Mouse (Mus musculus) thymus, postnatal 0 days (tissue): Measurements from ENCODE around the gene Nell1. TPM values are rescaled to one million over a fixed set of nuclear protein-coding genes. Genes with fewer than 3 reads are reported as not detected.

Experiments used
- DNase-seq: peaks from one replicate; pipeline ENCODE4 v3.0.0-alpha.2; 2015; ENCODE audit warnings: low spot score
- polyA plus RNA-seq: library from polyadenylated mRNA; unstranded; fragments of >200 nt; fragmentation: Nextera tagmentation; extraction: Ambion mirVana; gene quantifications from 2 replicates; pipeline ENCODE4 v1.2.1, GENCODE M21; 2015

The Nell1 gene
- polyA plus RNA-seq, 1 experiment from 2014 or later = 0.10 TPM

DNA sequence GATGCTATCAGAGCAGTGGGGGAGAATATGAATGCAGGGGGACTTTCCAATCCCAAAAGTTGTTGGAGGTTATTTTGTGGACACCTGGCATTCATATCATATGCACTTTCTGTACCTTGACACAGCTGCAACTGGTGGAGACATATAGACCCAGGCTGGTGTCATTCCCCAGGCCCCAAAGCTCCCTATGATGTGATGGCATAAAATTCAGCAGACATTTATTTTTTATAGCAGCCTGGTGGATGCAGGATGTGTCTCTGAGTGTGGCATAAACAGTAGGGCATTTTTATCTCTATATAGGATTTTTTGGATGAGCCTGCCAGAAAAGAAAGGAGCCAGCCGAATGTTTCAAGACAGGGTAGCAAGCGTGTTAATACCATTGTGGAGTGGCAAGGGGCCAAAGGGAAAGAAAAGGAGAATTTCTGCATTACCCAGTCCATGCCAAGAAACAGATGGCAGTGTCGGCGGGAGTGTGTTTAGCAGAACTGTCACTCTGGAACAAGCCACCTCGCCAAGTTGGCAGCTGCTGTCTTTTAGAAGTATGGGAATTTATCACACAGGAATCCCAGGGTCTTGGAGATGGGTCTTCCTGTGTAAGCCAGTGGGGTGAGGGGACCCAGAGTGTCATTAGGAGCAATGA, 267.1 kb downstream of the Nell1 start:
- DNase-seq = no peak

DNA sequence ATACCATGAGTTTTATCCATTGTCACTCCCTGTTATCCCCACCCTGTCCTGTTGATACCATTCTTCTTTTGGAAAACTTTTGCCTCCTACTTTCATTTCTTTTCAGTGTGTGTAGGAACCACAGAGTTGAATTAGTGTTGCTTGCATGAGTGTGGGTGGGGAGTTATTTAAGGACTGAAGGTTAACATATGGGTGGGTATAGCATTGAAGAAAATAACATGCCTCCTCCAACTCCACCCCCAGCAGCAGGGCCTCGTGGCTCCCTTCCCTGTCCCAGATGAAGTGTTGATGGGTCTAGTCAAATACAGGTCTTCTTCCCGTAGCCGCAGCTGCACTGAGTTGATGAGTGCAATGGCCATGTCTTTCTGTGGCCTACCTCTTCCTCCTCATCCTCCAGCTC, 278.5 kb downstream of the Nell1 start:
- no peak for DNase-seq

DNA sequence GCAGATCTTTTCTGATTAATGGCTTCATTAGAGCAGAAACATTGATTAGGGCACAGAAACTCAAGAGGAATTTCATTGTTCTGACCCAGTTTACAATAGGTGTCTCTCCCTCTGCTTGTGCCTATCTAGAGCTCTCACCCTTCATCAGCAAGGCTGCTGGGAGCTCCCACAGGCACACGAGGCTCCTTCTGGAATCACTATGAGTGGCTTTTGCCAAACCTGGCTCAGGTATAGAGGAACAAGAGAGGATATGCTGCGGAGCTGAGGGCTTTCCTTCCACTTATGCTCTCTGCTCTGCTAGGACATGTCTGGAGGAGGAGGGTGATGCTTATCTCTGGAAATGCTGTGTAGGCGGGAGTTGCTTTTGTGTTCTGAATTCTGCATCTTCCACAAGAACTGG, 285.4 kb downstream of the Nell1 start:
- DNase-seq = no peak

DNA sequence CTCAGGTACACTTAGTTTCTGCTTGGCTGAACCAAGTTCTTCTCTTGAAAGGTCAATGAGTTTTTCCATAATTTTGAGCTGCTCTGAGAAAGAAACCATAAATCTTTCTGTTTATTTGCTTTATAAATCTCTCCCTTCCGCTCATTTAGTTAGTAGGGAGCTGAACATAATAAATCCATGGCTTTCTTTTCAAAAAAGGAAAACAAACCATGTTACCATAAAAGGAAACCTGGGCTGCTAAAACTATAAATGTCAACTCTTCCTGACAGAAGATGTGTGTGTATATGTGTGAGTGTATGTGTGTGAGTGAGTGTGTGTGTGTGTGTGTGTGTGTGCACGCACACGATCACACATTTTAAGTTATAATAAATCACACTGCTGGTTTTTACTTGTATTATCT, 320.8 kb downstream of the Nell1 start:
- DNase-seq = no peak

DNA sequence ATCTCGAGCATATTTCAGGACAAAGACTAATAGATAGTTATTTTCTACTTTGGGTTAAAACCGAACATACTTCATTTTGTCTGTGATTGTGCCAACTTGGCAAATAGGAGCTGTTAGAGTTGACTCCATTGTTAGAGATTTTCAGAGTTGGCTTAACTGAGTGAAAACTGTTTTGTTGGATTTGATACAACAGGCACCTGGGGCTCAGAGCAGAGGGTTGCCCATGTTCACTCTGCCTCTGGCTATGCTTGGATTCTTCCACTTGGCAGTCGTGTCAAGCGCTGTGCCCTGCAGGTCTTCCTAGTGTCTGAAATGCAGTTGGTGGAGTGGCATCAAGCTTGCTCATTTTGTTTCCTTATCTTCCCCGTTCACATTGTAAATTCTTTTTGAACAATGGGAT, 363.6 kb downstream of the Nell1 start:
- DNase-seq = no peak

DNA sequence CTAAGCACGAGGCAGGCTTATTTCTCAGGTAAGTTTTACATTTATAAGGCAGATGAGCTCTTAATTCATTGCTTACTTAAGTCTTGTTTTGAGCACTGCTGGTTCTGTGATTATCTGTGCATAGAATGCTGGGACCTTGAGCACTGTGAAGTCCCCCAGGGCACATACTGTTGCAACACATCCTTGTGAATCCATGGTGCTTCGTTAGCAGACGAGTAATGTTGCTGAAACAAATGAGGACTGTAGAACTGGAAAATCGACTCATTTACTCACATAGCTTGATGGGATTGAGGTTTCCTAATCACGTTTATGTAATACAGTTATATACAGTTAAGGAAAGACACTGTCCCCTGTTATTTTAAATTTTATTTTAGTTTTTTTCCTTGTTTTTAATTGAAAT, 364.1 kb downstream of the Nell1 start:
- DNase-seq = no peak

DNA sequence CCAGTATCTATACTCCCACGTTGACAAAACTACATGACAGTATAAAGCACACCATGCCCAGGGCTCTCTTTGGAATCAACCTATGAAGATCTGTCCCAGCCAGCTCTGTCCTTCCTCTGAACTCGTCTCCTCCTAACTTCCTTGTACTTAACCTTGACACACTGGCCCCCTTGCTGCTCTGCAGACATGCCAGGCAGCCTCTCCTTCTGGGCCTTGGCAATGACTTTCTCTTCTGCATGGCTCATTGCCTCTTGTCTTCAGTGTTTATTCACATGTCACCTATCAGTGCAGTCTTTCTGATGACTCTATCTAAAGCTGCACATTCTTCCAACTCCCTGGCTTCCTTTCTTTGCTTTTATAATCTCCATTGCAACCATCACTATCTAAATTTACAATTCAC, 376.9 kb downstream of the Nell1 start:
- DNase-seq = no peak

DNA sequence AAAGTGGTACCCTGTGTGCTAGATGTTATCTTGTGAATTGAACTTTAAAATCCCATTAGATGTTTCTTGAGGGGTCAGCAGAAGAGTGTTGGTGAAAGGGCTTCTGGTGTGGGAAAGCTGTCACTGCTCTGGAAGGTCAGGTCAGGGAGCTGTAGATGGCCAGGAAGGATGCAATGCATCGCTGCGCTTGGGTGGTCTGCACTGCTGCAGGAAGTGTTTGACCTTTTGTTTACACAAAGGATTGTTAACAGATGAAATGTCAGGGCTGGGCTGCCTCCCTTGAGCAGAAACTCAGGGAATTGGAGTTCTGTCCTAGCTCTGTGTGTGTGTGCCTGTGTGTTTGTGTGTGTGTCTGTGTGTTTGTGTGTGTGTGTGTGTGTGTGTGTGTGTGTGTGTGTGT, 382.5 kb downstream of the Nell1 start:
- no peak for DNase-seq

DNA sequence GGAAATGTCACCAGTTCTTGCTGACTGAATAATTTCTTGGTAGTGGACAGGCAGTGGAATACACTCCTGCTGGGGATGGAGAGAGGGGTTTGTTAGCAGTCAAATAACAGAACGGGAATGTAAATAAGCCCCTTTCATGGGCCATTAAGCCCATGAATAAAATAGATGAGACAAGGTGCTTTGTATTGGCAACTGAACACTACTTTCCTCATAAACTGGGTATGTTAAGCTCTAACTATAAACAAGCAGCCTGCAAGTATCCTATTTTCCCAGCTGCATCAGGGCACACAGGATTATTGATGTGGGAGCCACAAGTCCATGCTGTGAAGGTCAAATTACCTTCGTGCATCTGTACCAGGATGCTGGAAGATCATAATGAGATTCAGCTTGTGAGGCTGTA, 387.4 kb downstream of the Nell1 start:
- no peak for DNase-seq

DNA sequence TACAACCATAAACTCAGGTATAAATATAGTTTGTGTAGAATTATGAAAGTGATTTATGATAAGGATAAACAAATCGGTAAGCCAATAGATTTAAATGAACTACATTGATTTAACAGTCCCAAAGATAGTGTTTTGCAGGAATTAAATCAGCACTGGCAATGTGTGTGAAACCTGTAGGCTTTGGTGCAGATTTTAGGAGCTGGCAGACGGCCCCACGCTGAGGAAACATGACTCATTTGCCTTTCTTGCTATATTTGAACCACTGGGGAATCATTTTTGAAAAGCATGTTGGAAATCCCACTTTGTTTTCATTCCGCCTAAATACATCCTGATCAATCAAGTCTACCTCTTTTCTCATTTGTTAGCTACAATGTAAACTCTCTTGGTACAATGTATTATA, 400.2 kb downstream of the Nell1 start:
- no peak for DNase-seq

DNA sequence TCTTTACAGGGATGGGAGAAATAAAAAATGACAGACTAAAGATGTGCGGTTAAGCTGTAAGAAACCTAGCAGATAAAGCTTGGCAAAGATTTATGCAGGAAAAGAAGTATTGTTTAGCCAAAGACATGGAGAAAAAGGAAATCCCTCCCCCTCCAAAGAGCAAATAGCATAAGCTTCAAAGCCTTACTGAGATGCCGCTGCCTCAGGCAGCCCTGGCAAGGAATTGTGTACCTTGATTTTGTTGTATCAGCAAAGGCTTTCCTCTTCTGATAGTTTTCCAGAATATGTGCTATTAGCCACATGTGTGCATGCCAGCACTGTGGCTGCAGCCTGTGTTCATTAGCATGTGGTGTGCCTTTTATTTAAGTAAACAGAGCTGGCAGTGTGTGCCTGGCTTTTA, 435.8 kb downstream of the Nell1 start:
- no peak for DNase-seq

DNA sequence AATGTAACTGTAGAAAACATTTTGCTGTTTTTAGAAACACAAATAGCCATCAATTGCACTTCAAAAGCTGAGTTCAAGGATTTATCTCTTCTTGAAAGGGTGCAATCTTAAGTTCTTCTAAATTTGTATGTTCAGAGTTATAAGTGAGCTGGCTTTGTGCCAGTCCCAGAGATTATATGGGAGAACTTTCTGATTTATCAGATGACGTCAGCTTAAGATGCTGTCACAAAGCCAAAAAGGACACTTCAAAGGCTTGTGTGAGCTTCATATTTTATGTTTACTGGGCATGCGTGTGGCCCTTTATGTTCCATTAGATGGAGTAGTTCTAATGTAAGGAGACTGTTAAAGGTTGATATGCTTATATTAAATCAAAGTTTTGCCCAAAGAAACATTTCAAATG, 445.3 kb downstream of the Nell1 start:
- no peak for DNase-seq

DNA sequence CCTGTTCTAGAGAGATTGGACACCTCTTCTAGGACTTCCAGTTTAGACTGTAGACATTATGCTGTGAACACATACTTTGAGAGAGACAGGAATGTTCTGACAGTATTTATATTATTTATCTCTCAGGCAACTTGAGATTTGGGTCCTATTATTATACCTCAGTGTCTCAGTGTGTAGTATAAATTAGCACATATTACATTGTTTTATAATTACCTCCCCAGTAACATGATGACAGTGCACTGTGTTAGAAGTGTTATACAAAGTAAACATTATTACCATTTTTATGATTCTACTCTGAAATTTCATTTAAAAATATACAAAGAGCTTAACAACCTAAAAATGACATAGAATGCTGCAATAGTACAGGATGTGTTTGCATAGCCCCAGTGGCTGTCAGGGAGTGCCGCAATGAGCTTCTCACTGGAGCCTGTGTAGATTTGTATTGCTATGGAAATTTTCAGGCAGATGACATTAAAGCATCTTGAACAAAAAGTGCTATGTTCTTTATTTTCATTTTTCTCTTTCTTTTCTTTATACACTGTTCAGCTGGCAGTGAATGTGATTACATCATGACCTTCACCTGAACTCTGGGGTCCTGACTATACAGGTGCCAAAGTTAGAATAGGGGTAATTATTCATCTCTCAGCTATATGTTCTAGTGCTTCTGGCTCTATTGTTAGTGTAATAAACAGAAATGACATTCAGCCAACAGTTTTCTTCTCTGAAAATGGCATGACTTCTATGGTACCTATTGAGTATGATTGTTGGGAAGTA, 447.9 kb downstream of the Nell1 start:
- no peak for DNase-seq

DNA sequence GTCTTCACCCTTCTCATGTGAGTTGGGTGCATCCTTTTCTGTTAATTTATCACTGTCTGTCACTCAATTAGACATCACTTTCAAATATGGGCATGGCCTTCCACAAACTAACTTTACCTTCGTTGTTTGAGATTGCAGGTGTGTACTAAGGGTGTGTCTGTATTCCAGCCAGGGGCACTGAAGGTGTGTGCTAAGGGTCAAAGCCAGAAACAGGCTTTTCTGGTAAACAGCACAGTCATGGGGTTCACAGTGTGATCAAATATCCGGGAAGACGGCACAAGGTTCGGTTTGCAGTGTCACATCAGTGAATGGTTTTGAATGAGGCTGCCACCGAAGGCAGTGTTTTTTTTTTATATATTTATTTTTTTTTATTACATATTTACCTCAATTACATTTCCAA, 455.1 kb downstream of the Nell1 start:
- no peak for DNase-seq

DNA sequence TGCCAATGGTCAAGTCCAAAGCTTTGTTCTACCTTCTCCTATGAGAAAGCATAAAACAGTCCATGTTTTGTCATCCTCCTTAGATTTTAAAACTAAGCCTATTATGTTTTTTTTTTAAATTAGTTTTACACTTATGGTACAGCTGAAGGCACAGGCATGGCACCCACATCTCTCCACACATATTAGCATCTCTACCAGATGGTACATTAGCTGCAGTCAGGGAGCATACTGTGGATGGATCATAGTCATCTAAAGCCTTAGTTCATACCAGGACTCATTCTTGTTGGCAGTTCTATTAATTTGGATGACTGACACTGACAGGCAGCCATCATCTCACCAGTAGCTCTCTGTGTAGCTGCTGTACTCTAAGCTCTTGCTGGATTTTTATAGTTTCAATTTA, 466.6 kb downstream of the Nell1 start:
- no peak for DNase-seq

DNA sequence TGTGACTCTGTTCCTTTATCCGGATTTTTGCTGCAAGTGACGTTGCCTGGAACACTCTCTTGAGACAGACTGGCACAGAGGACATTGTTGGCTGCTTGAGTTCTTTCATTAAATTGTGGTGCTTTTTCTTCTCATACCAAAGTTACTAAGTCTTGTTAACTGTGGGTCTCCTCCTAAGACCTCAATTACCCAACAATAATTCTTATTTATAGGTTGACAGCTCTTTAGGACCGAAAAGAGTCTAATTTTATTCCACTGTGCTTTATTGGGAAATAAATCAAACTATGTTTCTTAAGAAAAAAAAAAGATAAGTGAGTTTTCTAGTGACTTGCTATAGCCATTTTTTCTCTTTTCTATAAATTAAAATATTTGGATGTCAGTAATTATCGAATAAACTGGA, 472.7 kb downstream of the Nell1 start:
- DNase-seq = no peak

DNA sequence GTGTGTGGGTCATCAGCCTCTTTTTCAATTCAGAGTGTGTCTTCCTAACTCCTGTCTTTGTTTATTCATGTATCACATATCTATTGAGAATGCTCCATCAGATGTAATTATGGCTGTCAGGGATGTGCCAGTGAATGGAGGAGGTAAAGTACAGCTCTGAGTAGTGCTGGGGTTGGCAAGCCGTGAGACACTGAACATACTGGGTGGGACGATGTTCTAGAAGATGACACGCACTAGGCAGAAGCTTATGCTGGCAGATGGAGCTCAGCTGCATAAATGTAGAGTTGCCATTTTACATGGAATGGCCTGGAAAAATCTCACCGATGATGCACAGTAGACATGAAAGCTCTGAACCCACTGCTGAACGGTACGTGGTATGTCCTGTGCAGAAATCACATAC, 493.1 kb downstream of the Nell1 start:
- DNase-seq = no peak

DNA sequence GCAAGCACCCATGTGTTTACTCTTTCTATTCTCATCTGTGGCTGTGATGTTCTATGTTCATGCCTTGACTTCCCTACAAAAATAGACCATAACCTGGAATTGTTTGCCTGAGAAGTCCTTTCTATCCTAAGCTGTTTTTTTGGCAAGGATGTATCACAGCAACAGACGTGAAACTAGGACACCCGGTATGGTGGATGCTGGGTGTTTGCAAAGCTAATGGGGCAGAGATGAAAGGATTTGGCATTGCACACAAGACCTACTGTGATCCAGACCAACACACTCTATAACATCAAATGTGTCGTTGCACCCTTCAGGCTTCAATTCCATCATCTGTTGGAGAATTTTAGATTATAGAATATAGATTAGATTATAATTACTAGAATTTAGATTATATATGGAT, 495.9 kb downstream of the Nell1 start:
- DNase-seq = no peak

DNA sequence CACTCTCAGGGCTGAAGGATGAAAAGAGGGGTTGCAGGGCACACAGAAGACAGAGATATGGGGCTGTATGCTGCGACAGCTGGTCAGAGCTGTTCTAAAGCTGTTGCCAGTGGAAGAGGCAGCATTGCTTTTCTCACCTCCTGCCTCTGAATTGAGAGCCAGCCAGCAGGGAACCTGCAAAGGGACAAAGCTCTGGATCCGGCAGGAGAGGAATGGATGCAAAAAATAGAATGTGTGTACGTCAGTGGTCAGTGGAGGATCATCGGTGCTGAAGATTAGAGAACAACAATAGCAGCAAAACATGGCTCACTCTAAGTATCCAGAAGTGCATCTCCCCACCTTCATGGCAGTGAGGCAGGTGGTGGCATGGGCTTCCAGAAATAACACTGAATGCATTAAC, 507.3 kb downstream of the Nell1 start:
- DNase-seq = no peak

DNA sequence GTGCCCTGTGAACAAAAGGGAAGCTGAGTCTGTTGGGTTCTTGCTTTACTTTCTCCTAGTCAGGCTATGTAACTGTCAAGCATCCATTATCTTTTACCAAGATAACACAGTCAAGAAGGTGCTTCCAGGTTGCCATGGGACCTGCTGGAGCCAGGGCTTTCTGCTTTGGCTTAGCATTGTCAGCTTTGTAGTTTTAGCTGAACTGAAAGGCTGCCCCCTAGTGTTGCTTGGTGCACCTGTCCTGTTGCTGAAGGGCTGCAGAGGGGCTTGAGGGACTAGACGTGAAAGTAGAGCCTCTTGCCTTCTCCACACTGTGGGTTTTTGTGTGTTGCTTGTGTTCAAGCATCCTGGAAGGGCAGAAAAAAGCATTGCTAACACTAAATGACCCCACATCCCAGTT, 510.6 kb downstream of the Nell1 start:
- DNase-seq = no peak

DNA sequence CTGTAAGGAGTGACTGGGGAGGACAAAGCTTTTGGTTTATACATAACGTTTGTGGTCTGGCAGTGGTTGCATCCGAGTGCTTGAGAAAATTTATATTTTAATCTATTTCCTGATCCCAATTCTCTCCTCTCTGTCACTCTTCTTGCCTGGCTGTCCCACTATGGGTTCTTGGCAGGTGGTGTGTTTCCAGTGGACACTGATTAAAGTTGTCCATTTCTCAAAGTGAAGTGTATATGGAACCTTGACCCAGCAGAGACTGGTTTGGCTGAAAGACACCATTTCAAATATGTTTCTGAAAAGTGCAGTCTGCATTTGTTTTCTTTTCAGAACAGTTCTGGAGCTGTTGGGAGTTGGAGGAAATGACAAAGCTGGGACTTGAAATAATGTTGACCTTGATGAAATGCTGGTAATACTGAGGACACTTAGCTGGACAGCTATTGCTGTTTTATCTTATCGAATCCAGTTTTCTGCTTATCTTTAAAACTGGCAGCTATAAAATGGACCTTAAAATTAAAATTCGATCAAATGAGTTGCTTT, 512.3 kb downstream of the Nell1 start:
- no peak for DNase-seq

DNA sequence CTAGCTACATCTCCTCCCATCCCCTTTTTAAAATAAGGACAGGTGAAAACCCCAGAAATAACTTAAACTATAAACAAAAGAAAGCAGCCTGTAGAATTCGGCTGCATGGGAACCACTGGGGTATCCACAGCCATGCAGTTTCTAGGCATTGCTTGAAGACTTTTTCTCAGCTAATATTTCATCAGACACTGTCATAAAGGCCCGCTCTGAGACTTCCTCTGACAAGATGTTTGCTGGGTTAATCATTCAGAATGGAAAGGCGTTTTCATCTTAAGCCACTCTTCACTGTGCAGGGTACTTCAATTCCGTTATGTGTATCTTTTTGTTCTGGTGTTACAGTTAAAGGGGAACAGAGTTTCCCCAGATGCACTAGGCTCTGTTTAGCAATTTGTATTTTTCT, 526.9 kb downstream of the Nell1 start:
- no peak for DNase-seq

DNA sequence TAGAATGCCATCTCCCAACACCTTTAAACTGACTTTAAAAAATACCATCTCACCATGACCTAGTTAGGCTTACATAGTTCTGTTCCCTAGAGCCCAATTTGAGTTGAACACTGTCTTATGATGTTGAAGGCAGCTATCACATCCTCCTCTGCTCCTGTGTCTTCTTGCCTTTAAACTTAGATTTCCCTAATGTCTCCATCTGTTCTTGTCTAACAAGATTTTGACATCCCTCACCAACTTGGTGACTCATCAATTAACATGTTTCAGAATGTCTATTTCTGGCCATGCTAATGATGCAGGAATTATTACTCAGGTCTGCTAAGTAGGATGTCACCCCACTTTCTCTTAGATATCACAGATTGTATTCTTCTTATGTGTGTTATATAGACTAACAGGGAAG, 532.4 kb downstream of the Nell1 start:
- DNase-seq = no peak
